Mouse (Mus musculus) spleen, adult 18-20 months (tissue): Measurements from ENCODE around the gene Dnajc30.
"Not testable (repeated sequence)": the region's sequence is repeated elsewhere in the genome, so short reads cannot be mapped to it uniquely, and the experiment has no call there.

Experiments used
- DNase-seq, 2 experiments: peaks; one replicate each; pipeline ENCODE4 v3.0.0; 2022; ENCODE audit warnings: mixed read lengths in 2 of 2

Dnajc30 gene

GRCm38 (mm10) chr5:135064909-135065446 is 976 bp downstream of the Dnajc30 start, which contains the start of gene Bud23:
Bud23 (minus strand) TSS chr5:135064959.
- not testable (repeated sequence) for DNase-seq

DNA sequence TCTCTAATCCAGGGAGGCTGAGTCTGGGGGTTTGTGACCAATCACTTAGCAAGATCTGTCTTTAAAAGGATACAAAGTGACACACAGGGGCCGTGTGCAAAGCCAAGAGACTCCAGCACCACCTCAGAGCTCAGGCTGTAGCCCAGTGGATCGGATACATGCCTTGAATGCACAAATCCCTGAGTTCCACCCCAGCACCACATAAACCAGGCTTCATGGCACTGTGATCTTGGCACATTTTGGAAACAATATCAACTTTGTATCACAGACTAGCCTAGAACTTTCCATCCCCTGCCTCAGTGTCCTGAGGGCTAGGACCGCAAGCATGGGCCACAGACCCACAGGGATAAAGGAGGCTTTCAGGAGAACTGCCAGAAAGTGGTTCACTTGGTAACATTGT is 2.0 kb downstream of the Dnajc30 start:
- no peak for DNase-seq

DNA sequence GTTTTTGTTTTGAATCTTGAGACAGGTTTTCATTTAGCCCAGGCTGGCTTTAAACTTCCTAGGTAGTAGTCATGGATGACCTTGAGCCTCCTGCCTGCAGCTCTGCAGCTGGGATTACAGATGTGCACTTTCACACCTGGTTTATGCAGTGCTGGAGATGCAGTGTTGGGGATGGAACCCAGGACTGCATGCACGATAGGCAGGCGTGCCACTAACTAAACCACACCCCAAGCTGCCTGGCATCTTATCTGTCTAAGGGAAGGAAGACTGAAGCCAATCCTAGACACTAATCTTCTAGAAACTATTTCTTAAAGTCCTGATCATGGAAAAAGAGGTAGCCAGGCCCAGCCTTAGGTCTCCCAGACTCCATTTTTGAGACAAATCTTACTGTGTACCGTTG is 6.4 kb downstream of the Dnajc30 start:
- no peak for DNase-seq

DNA sequence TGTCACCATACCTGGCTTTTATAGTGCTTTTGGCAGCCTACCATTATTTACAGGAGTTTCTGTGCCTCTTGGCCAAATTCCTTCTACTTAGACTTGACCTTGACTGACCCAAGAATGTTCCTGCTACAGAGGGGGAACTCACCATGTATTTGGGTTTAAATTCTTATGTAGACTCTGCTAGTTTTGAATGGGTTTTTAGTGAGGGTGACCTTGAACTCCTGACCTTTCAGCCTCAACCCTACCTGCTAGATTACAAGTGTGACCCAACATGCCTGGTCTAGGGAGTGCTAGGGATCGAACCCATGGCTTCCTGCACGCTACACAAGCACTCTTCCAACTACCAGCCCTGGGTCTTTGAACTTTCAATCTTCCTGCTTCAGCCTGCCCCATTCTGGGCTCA is 8.1 kb downstream of the Dnajc30 start:
- DNase-seq, result no peak

GRCm38 (mm10) chr5:135072720-135073119 is 8.7 kb downstream of the Dnajc30 start:
- no peak for DNase-seq

- DNase-seq, result no peak
Observed at GRCm38 (mm10) chr5:135073349-135074150, 9.5 kb downstream of the Dnajc30 start.

DNA sequence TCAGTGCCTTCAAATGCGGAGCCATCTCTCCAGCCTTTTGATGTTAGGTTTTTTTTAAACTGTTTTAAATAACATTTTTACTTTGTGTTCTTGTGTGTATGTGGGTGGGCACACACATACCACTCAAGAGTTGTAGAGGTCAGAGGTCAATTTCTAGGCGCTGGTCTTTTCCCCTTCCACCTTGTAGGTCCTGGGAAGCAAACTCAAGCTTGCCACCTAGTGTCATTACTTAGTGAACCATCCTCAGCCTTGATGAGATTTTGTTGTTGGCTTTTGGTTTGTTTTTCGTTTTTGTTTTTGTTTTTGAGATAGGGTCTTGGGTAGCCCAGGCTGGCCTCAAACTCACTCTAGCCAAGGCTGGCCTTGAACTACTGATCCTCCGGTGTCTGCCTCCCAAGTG is 11.7 kb downstream of the Dnajc30 start:
- no peak for DNase-seq

GRCm38 (mm10) chr5:135076368-135076767 is 12.4 kb downstream of the Dnajc30 start:
- DNase-seq, result no peak

DNA sequence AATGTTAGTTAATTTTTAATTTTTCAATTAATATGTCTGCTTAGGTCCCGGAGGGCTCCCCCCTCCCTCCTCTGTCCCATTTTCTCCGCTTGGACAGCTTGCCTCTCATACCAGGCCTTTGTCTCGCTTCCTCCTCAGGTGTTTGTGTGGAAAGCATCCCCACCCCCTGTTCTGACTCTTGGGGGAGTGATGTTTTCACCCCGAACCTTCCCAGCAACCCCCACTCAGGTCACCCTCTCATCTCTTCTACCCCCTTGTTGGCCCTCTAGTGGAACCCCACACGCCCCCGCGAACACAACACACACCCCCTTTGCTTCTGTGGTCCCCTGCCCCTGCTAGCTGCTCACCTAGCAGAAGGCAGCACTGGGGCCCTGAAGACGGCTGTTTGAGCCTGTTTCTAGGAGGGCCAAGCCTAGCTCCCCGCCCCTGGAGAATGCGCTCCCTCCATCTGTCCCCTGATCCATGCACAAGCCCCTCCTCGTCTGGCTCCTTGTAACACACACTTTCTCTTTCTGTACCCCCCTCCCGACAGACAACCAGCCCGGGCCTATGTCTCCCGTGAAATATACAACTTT is 13.0 kb downstream of the Dnajc30 start:
- DNase-seq, result no peak

DNA sequence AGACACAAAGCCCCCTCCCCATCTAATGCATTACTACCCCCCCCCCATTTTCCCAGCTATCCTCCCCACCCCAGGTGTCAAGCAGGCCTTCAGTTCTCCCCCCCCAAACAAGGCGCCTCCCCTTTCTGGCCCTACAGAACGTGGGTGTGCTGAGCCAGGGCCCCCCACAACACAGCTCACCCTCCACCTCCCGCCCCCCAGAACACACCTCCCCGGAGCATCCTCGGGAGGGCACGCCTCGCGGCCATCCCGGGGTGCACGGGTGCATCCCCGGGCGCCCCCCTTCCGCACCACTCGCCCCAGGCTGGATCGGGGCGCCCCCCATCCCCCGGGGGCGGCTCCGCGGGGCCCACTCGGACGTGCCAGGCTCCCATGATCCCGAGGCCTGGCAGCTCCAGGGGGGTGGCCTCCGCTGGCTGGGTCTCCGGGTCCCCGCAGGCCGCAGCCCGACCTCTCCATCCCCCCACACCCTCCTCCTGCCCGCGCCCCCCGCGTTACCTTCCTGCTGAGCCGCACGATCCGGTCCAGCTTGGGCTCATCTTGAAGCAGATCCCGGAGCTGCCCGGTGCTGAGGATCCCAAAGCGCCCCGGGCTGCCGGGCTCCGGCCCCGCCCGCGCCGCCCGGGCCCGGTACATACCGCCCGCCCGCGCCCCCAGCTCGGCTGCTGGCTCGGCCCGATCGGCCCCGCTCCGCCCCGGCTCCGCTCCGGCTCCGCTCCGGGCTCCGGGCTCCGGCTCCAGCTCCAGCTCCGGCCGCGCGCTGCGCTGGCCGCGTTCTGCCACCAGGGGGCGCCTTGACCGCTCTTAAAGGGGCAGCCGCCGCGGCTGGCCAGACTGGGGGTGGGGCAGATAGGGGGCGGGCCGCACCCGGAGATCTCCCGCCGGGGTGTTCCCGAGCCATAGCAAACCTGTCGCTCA is 13.8 kb downstream of the Dnajc30 start, which contains the start of gene Vps37d:
Gene Vps37d, minus strand, starts transcription at position 703 of the 918 bp plus-strand sequence.
- peak; percentile 75 to 92 for DNase-seq

DNA sequence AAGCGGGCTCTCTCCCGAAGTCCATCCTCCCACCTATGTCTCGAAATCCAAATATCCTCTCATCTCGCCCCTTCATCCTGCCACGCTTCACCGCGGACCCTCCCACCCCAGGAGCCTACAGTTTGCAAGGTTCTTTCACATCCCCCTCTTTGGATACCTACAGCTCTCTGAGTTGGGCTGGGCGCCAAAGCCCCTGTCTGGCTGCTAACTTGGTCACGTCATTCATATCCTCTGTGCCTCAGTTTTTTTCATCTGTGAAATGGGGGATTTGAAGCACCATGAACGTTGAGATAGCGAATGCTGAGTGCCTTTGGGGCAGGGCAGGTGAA is 14.4 kb downstream of the Dnajc30 start:
- no peak for DNase-seq

DNA sequence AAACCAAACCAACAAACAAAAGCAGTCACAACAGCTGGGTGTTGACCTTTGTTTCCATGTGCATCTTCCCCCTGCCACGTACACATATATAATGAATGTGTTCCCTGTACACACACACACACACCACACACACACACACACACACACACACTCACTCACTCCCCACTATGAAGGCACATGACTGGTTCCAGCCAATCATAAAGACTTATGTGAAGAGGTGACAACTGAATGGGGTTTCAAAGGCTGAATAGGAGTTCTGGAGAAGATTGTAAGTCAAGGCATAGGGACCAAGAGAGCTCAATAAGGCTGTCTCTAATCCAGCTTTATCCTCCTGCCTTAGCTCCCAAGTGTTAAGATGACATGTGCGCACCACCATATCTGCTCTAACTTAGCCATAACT is 15.6 kb downstream of the Dnajc30 start:
- no peak for DNase-seq

- no peak for DNase-seq
Observed at GRCm38 (mm10) chr5:135080539-135080938, 16.5 kb downstream of the Dnajc30 start.

DNA sequence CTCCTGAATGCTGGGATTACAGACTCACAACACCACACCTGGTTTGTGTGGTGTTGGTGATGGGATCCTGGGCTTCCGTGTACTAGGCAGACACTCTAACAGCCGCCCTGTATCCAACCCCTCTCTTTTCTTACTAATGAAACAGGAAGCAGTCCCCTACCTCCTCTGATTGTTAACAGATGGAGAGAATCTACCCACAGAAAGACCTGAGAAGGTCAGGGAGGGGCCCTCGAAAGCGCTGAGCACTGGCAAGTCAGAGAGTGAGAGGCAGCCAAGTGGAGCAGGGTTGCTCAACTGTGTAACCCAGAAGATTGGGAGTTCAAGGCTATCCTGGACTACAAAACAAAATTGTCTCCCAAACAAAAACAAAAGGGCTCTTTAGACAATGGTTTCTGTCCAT is 22.9 kb downstream of the Dnajc30 start:
- no peak for DNase-seq

DNA sequence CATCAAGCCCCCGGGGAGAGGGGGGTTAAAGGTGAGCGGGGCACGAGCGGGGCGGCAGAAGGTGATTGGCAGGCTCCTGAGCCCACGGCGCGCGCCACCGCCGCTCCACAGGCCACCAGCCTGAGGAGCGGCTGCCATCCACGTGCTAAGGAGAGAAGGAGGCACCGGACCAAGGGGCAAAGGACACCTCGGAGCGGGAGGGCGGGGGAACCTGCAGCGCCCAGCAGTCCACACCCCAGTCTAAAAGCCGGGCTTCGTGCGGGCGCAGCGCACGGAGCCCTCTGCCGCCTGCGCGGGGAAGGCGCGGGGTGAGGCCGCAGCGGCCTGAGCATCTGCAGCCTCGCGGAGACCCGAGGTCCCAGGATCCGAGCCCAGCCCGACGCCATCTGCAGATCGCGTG is 25.7 kb downstream of the Dnajc30 start, which contains the start of gene Mlxipl:
Gene Mlxipl, plus strand, starts transcription at position 238 of the 400 bp plus-strand sequence.
- no peak for DNase-seq

DNA sequence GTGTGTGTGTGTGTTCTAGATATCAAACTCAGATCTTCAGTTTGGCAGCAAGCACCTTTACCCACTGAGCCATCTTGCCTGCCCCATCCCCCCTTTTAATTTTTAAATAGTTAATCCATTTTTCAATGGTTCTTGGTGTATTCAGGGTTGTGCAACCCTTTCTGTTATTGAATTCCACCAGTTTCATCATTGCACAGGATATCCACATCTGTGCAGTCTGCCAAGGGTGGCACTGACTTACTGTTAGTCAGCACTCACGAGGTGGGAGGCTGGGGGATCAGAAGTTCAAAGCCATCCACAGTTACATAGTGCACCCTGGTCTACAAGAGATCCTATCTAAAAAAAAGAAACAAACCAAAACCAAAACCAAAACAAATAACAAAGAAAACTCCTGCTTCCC is 37.0 kb downstream of the Dnajc30 start:
- no peak for DNase-seq

GRCm38 (mm10) chr5:135103999-135104660 is 40.1 kb downstream of the Dnajc30 start:
- no peak for DNase-seq

DNA sequence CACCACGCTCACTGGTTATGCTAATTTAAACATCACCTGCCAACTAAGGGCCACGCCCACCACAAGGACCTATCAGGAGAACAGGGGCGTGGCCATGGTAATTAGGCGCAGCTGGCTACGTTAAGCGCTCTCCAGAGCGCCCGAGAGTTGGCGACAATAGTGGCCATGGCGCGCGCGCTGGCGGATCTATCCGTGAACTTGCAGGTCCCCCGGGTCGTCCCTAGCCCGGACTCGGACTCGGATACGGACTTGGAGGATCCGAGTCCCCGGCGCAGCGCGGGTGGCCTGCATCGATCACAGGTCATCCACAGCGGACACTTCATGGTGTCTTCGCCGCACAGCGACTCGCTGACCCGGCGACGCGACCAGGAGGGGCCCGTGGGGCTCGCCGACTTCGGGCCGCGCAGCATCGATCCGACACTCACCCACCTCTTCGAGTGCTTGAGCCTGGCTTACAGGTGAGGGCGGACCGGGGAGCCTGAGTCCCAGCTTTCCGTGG is 42.8 kb downstream of the Dnajc30 start:
- peak; percentile 33 to 47 for DNase-seq

DNA sequence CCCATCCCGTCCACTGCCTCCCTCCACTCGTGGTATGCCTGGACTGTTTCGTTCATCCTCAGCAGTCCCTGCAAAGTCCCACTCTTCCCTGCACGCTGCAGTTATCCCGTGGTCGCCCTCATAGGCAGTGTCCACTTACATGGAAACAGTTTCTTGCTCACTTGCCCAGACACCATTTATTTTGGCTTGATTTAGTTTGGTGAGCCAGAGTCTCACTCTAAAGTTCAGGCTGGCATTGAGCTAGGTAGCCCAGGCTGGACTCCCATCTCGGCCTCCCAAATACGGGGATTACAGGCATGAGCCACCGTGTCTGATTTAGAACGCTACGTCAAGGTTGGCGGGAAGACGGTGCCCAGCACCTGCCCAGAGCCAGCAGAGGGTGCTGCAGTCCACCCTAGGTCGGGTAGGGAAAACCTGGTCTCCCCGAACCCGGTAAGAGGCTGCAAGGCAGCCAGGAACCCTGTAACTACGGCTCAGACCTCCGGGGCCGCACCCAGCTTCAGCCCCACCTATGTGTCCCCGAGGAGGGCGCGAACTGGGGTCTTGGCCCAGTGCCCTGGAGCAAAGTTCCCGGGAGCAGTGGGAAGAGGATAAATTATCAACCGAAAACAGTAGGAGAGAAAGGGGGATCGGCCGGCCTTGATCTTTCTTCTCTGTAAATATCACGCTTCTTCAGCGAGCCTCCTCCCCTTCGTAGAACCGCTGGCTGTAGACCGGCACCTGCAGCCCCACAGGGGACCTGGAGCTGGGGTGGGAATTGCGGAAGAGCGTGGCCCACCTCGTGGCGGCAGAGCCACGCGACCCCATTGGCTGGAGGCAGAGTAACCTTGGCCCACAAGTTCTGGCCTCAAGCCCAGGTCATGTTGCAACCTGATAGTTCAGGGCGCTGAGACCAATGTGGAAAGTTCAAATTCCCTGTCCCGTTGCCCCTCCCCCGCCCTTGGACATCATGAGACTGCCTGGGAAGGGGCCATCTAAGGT is 43.8 kb downstream of the Dnajc30 start:
- peak in 1 of 2 experiments; percentile 44 for DNase-seq

DNA sequence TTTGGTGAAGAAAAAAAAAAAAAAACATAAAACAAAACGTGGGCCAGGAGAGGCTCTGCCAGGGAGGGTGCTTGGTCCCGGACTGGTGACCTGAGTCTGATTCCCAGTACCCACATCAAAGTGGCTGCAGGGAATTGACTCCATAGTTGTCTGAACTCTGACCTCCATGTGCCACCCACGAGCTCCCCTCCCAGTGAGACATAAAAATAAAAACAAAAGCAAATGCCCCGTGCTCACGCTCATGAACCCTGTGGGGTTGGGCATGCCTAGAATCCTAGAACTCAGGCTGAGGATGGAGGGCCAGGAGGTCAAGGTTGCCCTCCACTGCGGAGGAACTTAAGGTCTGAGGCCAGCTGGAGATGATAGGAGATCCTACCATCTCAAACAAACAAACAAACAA is 45.0 kb downstream of the Dnajc30 start:
- DNase-seq, result no peak

GRCm38 (mm10) chr5:135109426-135109825 is 45.4 kb downstream of the Dnajc30 start:
- DNase-seq, result no peak
